Mouse (Mus musculus): Measurements from ENCODE around the gene Cpeb2. TPM values are rescaled to one million over a fixed set of nuclear protein-coding genes. Genes with fewer than 3 reads are reported as not detected.
A peak's percentile ranks its signal among the peaks of the same experiment; 100 is the strongest.

Cpeb2 gene
- polyA plus RNA-seq, 1 experiment from 2014 or later: 7.2 TPM

- Histone ChIP-seq H3K9me3 (ENCODE audit: control insufficient read depth, low read length) (no peaks in the 10 kb centered on the region), H3K4me1 (replicated peaks; ENCODE audit: control insufficient read depth, insufficient read depth) (no peaks in the 10 kb centered on the region), H3K27ac (replicated peaks) (no peak overlapping the region), H3K4me2 (replicated peaks; ENCODE audit: low read depth) (no peak overlapping the region), H3K36me3 (ENCODE audit: control insufficient read depth, insufficient read depth, low read length) (no peaks in the 10 kb centered on the region), H3K27me3 (ENCODE audit: control insufficient read depth, insufficient read depth, low read length) (no peaks in the 10 kb centered on the region), H3K9ac (ENCODE audit: low read length) (no peak overlapping the region), H3K4me3 (ENCODE audit: low read depth, low read length) (no peak overlapping the region)
- no peak for DNase-seq (ENCODE audit: low spot score)
- TF ChIP-seq EP300 (optimal IDR thresholded peaks at IDR 0.05): no peak
- no peak for TF ChIP-seq CTCF (IDR thresholded peaks at IDR 0.05; ENCODE audit: low read depth)
- 81% methylated on average over 3 of the region's 3 CpGs for WGBS
- ATAC-seq (ENCODE audit: low FRiP score, low TSS enrichment): no peak
Observed at GRCm38 (mm10) chr5:43305449-43305848, 72.5 kb downstream of the Cpeb2 start.

GRCm38 (mm10) chr5:43309961-43310360, 77.0 kb downstream of the Cpeb2 start:
- H3K9ac ChIP-seq (ENCODE audit: low read length): no peak overlapping the region
- H3K4me3 ChIP-seq (ENCODE audit: low read depth, low read length): no peak overlapping the region
- no peaks in the 10 kb centered on the region for H3K9me3 ChIP-seq (ENCODE audit: control insufficient read depth, low read length)
- ATAC-seq (ENCODE audit: low FRiP score, low TSS enrichment) (no peak), DNase-seq (ENCODE audit: low spot score) (no peak)
- H3K36me3 ChIP-seq (ENCODE audit: control insufficient read depth, insufficient read depth, low read length): no peaks in the 10 kb centered on the region
- no peak for TF ChIP-seq EP300 (optimal IDR thresholded peaks at IDR 0.05)
- TF ChIP-seq CTCF (IDR thresholded peaks at IDR 0.05; ENCODE audit: low read depth): no peak
- no peaks in the 10 kb centered on the region for H3K27me3 ChIP-seq (ENCODE audit: control insufficient read depth, insufficient read depth, low read length)
- no peak overlapping the region for H3K4me2 ChIP-seq (replicated peaks; ENCODE audit: low read depth)
- 25% methylated on average over 4 of the region's 4 CpGs for WGBS
- H3K27ac ChIP-seq (replicated peaks): no peak overlapping the region
- H3K4me1 ChIP-seq (replicated peaks; ENCODE audit: control insufficient read depth, insufficient read depth): no peaks in the 10 kb centered on the region

- H3K9me3 ChIP-seq (ENCODE audit: control insufficient read depth, low read length): no peaks in the 10 kb centered on the region
- H3K27me3 ChIP-seq (ENCODE audit: control insufficient read depth, insufficient read depth, low read length): no peaks in the 10 kb centered on the region
- no peaks in the 10 kb centered on the region for H3K4me1 ChIP-seq (replicated peaks; ENCODE audit: control insufficient read depth, insufficient read depth)
- no peak overlapping the region for H3K4me2 ChIP-seq (replicated peaks; ENCODE audit: low read depth)
- H3K9ac ChIP-seq (ENCODE audit: low read length): no peak overlapping the region
- no peaks in the 10 kb centered on the region for H3K36me3 ChIP-seq (ENCODE audit: control insufficient read depth, insufficient read depth, low read length)
- H3K27ac ChIP-seq (replicated peaks): no peak overlapping the region
- DNase-seq (ENCODE audit: low spot score) (no peak), ATAC-seq (ENCODE audit: low FRiP score, low TSS enrichment) (no peak)
- WGBS: 82% methylated on average over 3 of the region's 3 CpGs
- no peak overlapping the region for H3K4me3 ChIP-seq (ENCODE audit: low read depth, low read length)
- TF ChIP-seq EP300 (optimal IDR thresholded peaks at IDR 0.05): no peak
- TF ChIP-seq CTCF (IDR thresholded peaks at IDR 0.05; ENCODE audit: low read depth): no peak
Observed at GRCm38 (mm10) chr5:43324311-43324862, 91.4 kb downstream of the Cpeb2 start.

- Histone ChIP-seq H3K27me3 (ENCODE audit: control insufficient read depth, insufficient read depth, low read length) (no peaks in the 10 kb centered on the region), H3K4me3 (ENCODE audit: low read depth, low read length) (no peak overlapping the region), H3K9me3 (ENCODE audit: control insufficient read depth, low read length) (no peaks in the 10 kb centered on the region), H3K4me2 (replicated peaks; ENCODE audit: low read depth) (no peak overlapping the region), H3K9ac (ENCODE audit: low read length) (no peak overlapping the region), H3K4me1 (replicated peaks; ENCODE audit: control insufficient read depth, insufficient read depth) (no peaks in the 10 kb centered on the region), H3K27ac (replicated peaks) (no peak overlapping the region), H3K36me3 (ENCODE audit: control insufficient read depth, insufficient read depth, low read length) (no peaks in the 10 kb centered on the region)
- DNase-seq (ENCODE audit: low spot score) (no peak), ATAC-seq (ENCODE audit: low FRiP score, low TSS enrichment) (no peak)
- no peak for TF ChIP-seq EP300 (optimal IDR thresholded peaks at IDR 0.05)
- TF ChIP-seq CTCF (IDR thresholded peaks at IDR 0.05; ENCODE audit: low read depth): no peak
- WGBS: 69% methylated on average over 4 of the region's 4 CpGs
Observed at GRCm38 (mm10) chr5:43325561-43325960, 92.6 kb downstream of the Cpeb2 start.

GRCm38 (mm10) chr5:43328579-43328978, 95.6 kb downstream of the Cpeb2 start:
- Histone ChIP-seq H3K4me3 (ENCODE audit: low read depth, low read length) (no peak overlapping the region), H3K27me3 (ENCODE audit: control insufficient read depth, insufficient read depth, low read length) (no peaks in the 10 kb centered on the region), H3K36me3 (ENCODE audit: control insufficient read depth, insufficient read depth, low read length) (no peaks in the 10 kb centered on the region), H3K9me3 (ENCODE audit: control insufficient read depth, low read length) (no peaks in the 10 kb centered on the region), H3K4me1 (replicated peaks; ENCODE audit: control insufficient read depth, insufficient read depth) (no peaks in the 10 kb centered on the region), H3K27ac (replicated peaks) (no peak overlapping the region), H3K4me2 (replicated peaks; ENCODE audit: low read depth) (no peak overlapping the region; the same call in 1 of the 2 replicates), H3K9ac (ENCODE audit: low read length) (no peak overlapping the region)
- no peak for TF ChIP-seq EP300 (optimal IDR thresholded peaks at IDR 0.05)
- TF ChIP-seq CTCF (IDR thresholded peaks at IDR 0.05; ENCODE audit: low read depth): no peak
- DNase-seq (ENCODE audit: low spot score) (peak; percentile 19), ATAC-seq (ENCODE audit: low FRiP score, low TSS enrichment) (no peak)
- WGBS: 9% methylated on average over 4 of the region's 4 CpGs

GRCm38 (mm10) chr5:43330260-43330659, 97.3 kb downstream of the Cpeb2 start:
- DNase-seq (ENCODE audit: low spot score) (no peak), ATAC-seq (ENCODE audit: low FRiP score, low TSS enrichment) (no peak)

More at GRCm38 (mm10) chr5:43330260-43330659, 97.3 kb downstream of the Cpeb2 start:
- no peaks in the 10 kb centered on the region for H3K9me3 ChIP-seq (ENCODE audit: control insufficient read depth, low read length)
- TF ChIP-seq EP300 (optimal IDR thresholded peaks at IDR 0.05) (no peak), CTCF (IDR thresholded peaks at IDR 0.05; ENCODE audit: low read depth) (no peak)
- WGBS: 79% methylated on average over 3 of the region's 3 CpGs
- H3K36me3 ChIP-seq (ENCODE audit: control insufficient read depth, insufficient read depth, low read length): no peaks in the 10 kb centered on the region
- H3K4me2 ChIP-seq (replicated peaks; ENCODE audit: low read depth): no peak overlapping the region
- no peaks in the 10 kb centered on the region for H3K27me3 ChIP-seq (ENCODE audit: control insufficient read depth, insufficient read depth, low read length)
- H3K27ac ChIP-seq (replicated peaks): no peak overlapping the region
- no peak overlapping the region for H3K4me3 ChIP-seq (ENCODE audit: low read depth, low read length)
- no peaks in the 10 kb centered on the region for H3K4me1 ChIP-seq (replicated peaks; ENCODE audit: control insufficient read depth, insufficient read depth)
- no peak overlapping the region for H3K9ac ChIP-seq (ENCODE audit: low read length)
